Comparison of ENCODE assay signal across 16 mouse cellular contexts in genomic region chr17:59429189-59429588, GRCm38 (mm10).
"Had no signal": no experiment of that assay in that cellular context is flagged by ENCODE, and none has a peak within 500 bp of the region (broad histone marks: within the 10 kb centered on the region; RNA-seq: fewer than 3 reads in every experiment).

No protein-coding gene starts in this region.

- H3K27me3 ChIP-seq: midbrain, embryonic 12.5 days; neural tube, embryonic 13.5 days; neural tube, embryonic 15.5 days; stomach, embryonic 15.5 days had no signal

- H3K27ac ChIP-seq: midbrain, embryonic 10.5 days; midbrain, embryonic 12.5 days; neural tube, embryonic 15.5 days; stomach, embryonic 15.5 days; stomach, postnatal 0 days had no signal

- H3K4me1 ChIP-seq: midbrain, embryonic 10.5 days; midbrain, embryonic 12.5 days; neural tube, embryonic 13.5 days; neural tube, embryonic 15.5 days; stomach, embryonic 15.5 days had no signal

- H3K4me3 ChIP-seq: midbrain, embryonic 10.5 days; midbrain, embryonic 12.5 days; myocyte; neural tube, embryonic 13.5 days; neural tube, embryonic 15.5 days; stomach, embryonic 15.5 days had no signal

- ATAC-seq: midbrain, embryonic 16.5 days had no signal

- H3K36me3 ChIP-seq: midbrain, embryonic 10.5 days; midbrain, embryonic 12.5 days; neural tube, embryonic 13.5 days; neural tube, embryonic 15.5 days; stomach, embryonic 15.5 days had no signal

- DNase-seq: lung, embryonic 14.5 days; lung, postnatal 10 days; lung, postnatal 4 days; midbrain, embryonic 14.5 days; right cerebral cortex, postnatal 14 days; thymus, adult 2 months; thymus, postnatal 25 days; thymus, postnatal 4 days had no signal

- H3K4me2 ChIP-seq: lung, embryonic 14.5 days; midbrain, embryonic 12.5 days; neural tube, embryonic 13.5 days; neural tube, embryonic 15.5 days; stomach, embryonic 15.5 days had no signal

- H3K9me3 ChIP-seq: midbrain, embryonic 10.5 days; midbrain, embryonic 12.5 days; neural tube, embryonic 13.5 days; neural tube, embryonic 15.5 days; stomach, embryonic 15.5 days had no signal

- H3K9ac ChIP-seq: lung, embryonic 14.5 days; midbrain, embryonic 12.5 days; neural tube, embryonic 13.5 days; neural tube, embryonic 15.5 days; stomach, embryonic 15.5 days had no signal
